Mouse (Mus musculus) B cell, adult 2 months (primary cell): ENCODE results near the gene Gm14419.
"Not testable (repeated sequence)": the region's sequence is repeated elsewhere in the genome, so short reads cannot be mapped to it uniquely, and the experiment has no call there.

ENCODE experiments used
- DNase-seq, 2 experiments: peaks; one replicate each; pipeline ENCODE4 v3.0.0; 2022

Gene Gm14419

DNA sequence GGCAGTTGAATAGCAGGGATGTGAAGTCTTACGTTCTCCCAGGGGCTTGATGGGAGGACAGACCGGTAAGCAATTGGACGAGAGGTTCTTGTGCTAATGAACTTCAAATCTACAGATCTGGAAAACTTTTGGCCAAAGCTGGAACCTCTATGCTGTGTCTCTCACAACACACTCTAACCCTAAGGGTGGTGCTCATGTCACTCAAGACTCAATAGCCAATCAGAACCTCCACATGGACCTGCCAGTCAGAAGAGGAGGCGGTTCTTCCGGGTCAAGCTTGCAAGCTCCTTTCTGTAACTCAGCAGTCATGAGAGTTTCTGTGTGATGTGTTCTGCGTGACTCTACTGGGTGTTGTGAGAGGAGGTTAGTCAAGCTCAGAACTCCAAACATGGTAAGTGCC lies at the start of gene Gm14419:
Gm14419 (plus strand) TSS at position 301 of the 400 bp plus-strand sequence.
- not testable (repeated sequence) for DNase-seq
